Mouse (Mus musculus) left cerebral cortex, adult 18-20 months (tissue): ENCODE measurements around the gene Tbr1. TPM values are rescaled to one million over a fixed set of nuclear protein-coding genes. Genes with fewer than 3 reads are reported as not detected.

Experiments used
- DNase-seq, 2 experiments: peaks; one replicate each; pipeline ENCODE4 v3.0.0; 2021 to 2022; ENCODE audit warnings: low spot score in 2 of 2, mixed read lengths in 1 of 2
- microRNA-seq, 2 experiments: library from miRNA; unstranded; fragments of <30 nt; microRNA quantifications; one replicate each; pipeline ENCODE4 v1.2.0; 2021
- total RNA-seq, 2 experiments: library from RNA; stranded (reverse); gene quantifications; 2 replicates each; pipeline ENCODE4 v1.2.3; 2021

The Tbr1 gene
- total RNA-seq, 2 experiments from 2014 or later, result 121 to 122 TPM

- no peak for DNase-seq
Measured at GRCm38 (mm10) chr2:61811163-61811506, 8.4 kb downstream of the Tbr1 start.

DNA sequence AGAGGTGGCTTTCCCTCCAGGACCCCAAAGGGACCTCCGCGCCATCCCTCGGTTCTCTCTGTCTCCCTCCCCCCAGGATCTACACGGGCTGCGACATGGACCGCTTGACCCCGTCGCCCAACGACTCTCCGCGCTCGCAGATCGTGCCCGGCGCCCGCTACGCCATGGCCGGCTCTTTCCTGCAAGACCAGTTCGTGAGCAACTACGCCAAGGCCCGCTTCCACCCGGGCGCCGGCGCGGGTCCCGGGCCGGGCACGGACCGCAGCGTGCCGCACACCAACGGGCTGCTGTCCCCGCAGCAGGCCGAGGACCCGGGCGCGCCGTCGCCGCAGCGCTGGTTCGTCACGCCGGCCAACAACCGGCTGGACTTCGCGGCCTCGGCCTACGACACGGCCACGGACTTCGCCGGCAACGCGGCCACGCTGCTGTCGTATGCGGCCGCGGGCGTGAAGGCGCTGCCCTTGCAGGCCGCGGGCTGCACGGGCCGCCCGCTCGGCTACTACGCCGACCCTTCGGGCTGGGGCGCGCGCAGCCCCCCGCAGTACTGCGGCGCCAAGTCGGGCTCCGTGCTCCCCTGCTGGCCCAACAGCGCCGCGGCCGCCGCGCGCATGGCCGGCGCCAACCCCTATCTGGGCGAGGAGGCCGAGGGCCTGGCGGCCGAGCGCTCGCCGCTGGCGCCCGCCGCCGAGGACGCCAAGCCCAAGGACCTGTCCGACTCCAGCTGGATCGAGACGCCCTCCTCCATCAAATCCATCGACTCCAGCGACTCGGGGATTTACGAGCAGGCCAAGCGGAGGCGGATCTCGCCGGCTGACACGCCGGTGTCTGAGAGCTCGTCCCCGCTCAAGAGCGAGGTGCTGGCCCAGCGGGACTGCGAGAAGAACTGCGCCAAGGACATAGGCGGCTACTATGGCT lies 9.0 kb downstream of the Tbr1 start:
- DNase-seq, result peak in 1 of 2 experiments; percentile 47

- DNase-seq, result no peak
Measured at GRCm38 (mm10) chr2:61812536-61812935, 9.8 kb downstream of the Tbr1 start.

- no peak for DNase-seq
Measured at GRCm38 (mm10) chr2:61813106-61813505, 10.4 kb downstream of the Tbr1 start.

DNA sequence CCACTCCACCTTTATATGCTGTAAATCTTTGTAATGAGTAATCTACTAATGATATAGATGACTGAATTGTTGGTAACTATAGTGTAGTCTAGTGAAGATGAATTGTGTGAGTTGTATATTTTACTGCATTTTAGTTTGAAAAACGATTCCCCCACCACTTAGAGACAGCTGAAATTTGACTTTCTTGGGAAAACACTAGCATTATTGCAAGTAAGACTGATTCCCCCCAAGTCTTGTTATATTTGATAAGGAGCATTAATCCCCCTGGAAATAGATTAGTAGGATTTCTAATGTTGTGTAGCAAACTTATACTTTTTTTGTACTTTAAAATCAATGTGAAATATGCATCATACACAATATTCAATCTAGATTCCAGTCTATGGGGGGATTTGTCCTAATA lies 10.8 kb downstream of the Tbr1 start:
- DNase-seq, result no peak

GRCm38 (mm10) chr2:61814548-61815473 lies 12.1 kb downstream of the Tbr1 start:
- DNase-seq, result peak in 1 of 2 experiments; percentile 39

DNA sequence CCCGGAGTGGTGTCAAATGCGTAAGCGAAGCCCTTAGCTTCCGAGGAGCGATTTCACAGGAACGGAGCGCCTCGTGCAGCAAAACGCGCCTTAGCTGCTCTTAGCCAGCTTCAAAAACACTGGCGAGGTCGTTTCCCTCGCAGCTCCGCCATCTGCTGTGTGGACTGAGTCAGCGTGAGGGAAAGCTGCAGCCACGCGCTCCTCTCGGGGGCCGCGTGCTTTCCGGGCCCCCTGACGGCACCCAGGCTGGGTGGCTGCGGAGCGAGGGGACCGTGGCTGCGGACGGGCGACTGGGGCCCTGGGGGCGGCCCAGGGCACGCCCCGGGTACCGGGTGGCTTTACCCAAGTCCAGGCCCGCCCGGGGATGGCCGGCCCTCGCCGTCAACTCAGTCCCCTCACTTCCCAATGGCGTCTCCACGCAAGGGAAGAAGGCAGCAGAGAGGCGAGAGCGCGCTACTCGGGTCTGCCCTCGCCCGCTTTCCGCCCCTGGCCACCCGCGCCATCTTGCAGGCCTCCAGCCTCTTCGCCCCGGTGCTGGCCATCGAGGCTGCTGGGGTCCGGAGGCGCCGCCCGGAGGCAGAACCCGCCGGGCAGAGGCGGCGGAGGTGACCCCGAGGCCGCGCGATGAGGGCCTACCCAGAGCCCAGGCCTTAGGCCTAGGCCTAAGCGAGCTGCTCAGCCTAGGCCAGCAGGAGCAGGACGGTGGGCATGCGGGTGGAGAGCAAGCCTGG lies 13.0 kb downstream of the Tbr1 start:
- DNase-seq, result peak; percentile 61 to 70

GRCm38 (mm10) chr2:61818197-61818596 lies 15.5 kb downstream of the Tbr1 start:
- DNase-seq, result no peak

DNA sequence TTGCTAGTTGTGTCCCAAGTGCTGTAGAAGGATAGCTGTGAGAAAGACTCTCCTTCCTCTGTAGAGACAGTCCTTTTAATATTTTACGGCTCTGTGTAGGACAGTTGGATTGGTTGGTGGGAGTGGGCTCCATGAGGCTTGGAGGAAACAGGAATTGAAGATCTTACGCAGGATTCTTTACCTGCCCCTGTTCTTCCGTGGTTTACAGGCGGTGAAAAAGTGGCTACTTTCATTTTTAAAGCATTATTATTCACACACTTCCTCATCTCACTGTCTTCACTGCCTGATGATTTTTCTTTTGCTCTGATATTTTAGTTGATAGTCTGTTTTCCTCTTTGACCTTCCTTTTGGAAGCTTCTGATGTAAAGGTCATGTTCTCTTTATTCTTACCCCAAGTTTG lies 17.5 kb downstream of the Tbr1 start:
- DNase-seq, result no peak

GRCm38 (mm10) chr2:61823426-61824140 lies 20.9 kb downstream of the Tbr1 start:
- DNase-seq, result no peak

- no peak for DNase-seq
Measured at GRCm38 (mm10) chr2:61837243-61837806, 34.6 kb downstream of the Tbr1 start.

Small RNA genes lying within 50 kb of the gene (microRNA-seq; reads per million reads assigned to microRNA genes)
- 0 reads per million in 2 experiments for gene Gm22403

Other genes with a start within 250 kb of the Tbr1 start
- 10 to 100 TPM; 27.0 to 29.4 TPM for gene Tank, start 224.3 kb upstream of the Tbr1 start, total RNA-seq
- 100 to 1,000 TPM; 105 to 107 TPM for gene Psmd14, start 91.2 kb upstream of the Tbr1 start, total RNA-seq
- 100 to 1,000 TPM; 209 to 225 TPM for gene Slc4a10, start 243.5 kb downstream of the Tbr1 start, total RNA-seq